Mouse (Mus musculus) liver, embryonic 14.5 days (tissue): ENCODE data around the gene Ralgapa1. TPM values are rescaled to one million over a fixed set of nuclear protein-coding genes. Genes with fewer than 3 reads are reported as not detected.
"Not testable (repeated sequence)": the region's sequence is repeated elsewhere in the genome, so short reads cannot be mapped to it uniquely, and the experiment has no call there.

Experiments
- ATAC-seq: fragments of 200-750 bp; cut with Nextera tagmentation; 2 replicates; pipeline ENCODE4 v1.8.0; 2017; ENCODE audit warnings: moderate number of reproducible peaks, mild to moderate bottlenecking, moderate library complexity; ENCODE audit not compliant: insufficient read depth
- DNase-seq, 3 experiments: peaks; one replicate each; pipeline ENCODE4 v3.0.0-alpha.2; 2012 to 2013; ENCODE audit warnings: low read depth in 3 of 3, low spot score in 3 of 3
- H3K27ac ChIP-seq: fragments of 300-500 bp; sonication (generic); 2 replicates; pipeline ENCODE4 v1.5.1; 2014; ENCODE audit warnings: moderate library complexity, mild to moderate bottlenecking, control low read depth, inconsistent platforms
- H3K27me3 ChIP-seq: fragments of 300-500 bp; sonication (generic); 2 replicates; pipeline ENCODE4 v1.6.1; 2014; ENCODE audit warnings: mild to moderate bottlenecking, low read length, moderate library complexity; ENCODE audit not compliant: control insufficient read depth, insufficient read depth
- H3K36me3 ChIP-seq: fragments of 300-500 bp; sonication (generic); replicated peaks from 2 replicates; pipeline ENCODE4 v1.6.1; 2014; ENCODE audit warnings: low read depth; ENCODE audit not compliant: control insufficient read depth, insufficient read depth
- H3K4me1 ChIP-seq, 2 experiments: fragments of 200-500 bp in 1 of 2; fragments of 300-500 bp in 1 of 2; sonication (generic) in 1 of 2; replicated peaks; 2 replicates each; pipeline ENCODE4 v1.6.1; 2012 to 2014; ENCODE audit warnings: antibody characterized with exemption in 1 of 2, inconsistent platforms in 1 of 2, low read length in 1 of 2; ENCODE audit not compliant: control insufficient read depth in 2 of 2, insufficient read depth in 2 of 2
- H3K4me2 ChIP-seq: fragments of 300-500 bp; sonication (generic); 2 replicates; pipeline ENCODE4 v1.6.1; 2014; ENCODE audit warnings: low read depth, mild to moderate bottlenecking, control low read depth, moderate library complexity
- H3K4me3 ChIP-seq, 2 experiments: fragments of 200-500 bp in 1 of 2; fragments of 300-500 bp in 1 of 2; sonication (generic) in 1 of 2; 2 replicates each; pipeline ENCODE4 v1.5.1; 2012 to 2014; ENCODE audit warnings: low read depth in 2 of 2, low read length in 2 of 2, mild to moderate bottlenecking in 2 of 2, control low read depth in 1 of 2, inconsistent platforms in 1 of 2, moderate library complexity in 1 of 2; ENCODE audit not compliant: insufficient read depth in 1 of 2
- H3K9ac ChIP-seq: fragments of 300-500 bp; sonication (generic); replicated peaks from 2 replicates; pipeline ENCODE4 v1.6.1; 2014; ENCODE audit warnings: mild to moderate bottlenecking, control low read depth, moderate library complexity
- H3K9me3 ChIP-seq: fragments of 300-500 bp; sonication (generic); 2 replicates; pipeline ENCODE4 v1.6.1; 2016; ENCODE audit warnings: low read length, mixed read lengths; ENCODE audit not compliant: control insufficient read depth
- CTCF ChIP-seq: IDR thresholded peaks from 2 replicates; pipeline ENCODE4 v1.5.1; 2016; ENCODE audit warnings: antibody characterized with exemption, low read depth, control low read depth
- EP300 ChIP-seq: IDR thresholded peaks from 2 replicates; pipeline ENCODE4 v1.6.1; 2016; ENCODE audit warnings: antibody characterized with exemption, low read depth
- WGBS: fragments of 180-500 bp; shearing (Covaris S2); extraction: QIAGEN DNeasy Blood & Tissue Kit; methylation state at CpG from one replicate; pipeline ENCODE4 v1.1.7; 2014; ENCODE audit not compliant: insufficient replicate concordance; 5-methylcytosine and 5-hydroxymethylcytosine counted together
- polyA plus RNA-seq, 2 experiments: library from polyadenylated mRNA; depleted of rRNA in 1 of 2; stranded (reverse) in 1 of 2; unstranded in 1 of 2; fragments of >200 nt; fragmentation: Nextera tagmentation in 1 of 2; extraction: Ambion mirVana in 1 of 2; gene quantifications; 2 replicates each; pipeline versions ENCODE4 v1.2.1 to v1.2.3; 2012 to 2014

The Ralgapa1 gene
- polyA plus RNA-seq, 2 experiments: 4.3 to 8.8 TPM

DNA sequence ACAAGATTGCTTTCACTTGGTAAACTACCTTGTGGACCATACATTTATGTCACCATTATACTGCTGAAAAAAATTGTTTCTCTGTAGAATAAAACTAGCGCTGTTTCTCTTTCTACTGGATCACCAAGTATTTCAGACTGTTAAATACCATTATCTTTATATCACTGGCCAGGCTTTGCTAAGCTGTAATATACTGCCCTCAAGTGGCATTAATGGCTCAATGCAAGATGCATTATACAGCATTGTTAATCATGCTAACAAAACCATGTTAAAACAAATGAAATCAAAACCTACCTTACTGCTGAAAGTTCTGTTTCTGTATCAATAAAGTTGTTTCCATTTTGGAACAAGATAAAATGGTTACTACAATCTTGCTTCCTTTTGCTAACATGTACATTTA lies 100.6 kb downstream of the Ralgapa1 start:
- no peaks in the 10 kb centered on the region for H3K27me3 ChIP-seq
- no peak overlapping the region for H3K4me3 ChIP-seq
- DNase-seq (peak in 2 of 3 experiments; percentile 1 to 4), ATAC-seq (no peak)
- no peaks in the 10 kb centered on the region for H3K4me1 ChIP-seq
- WGBS: 67% methylated on average over 1 of the region's 1 CpGs
- H3K27ac ChIP-seq: no peak overlapping the region
- H3K36me3 ChIP-seq: peaks cover 6% of the 10 kb centered on the region; the same call in 1 of the 2 replicates
- H3K4me2 ChIP-seq: no peak overlapping the region
- H3K9me3 ChIP-seq: no peaks in the 10 kb centered on the region
- no peak overlapping the region for H3K9ac ChIP-seq
- TF ChIP-seq CTCF (peak; percentile 58; the same call in 1 of the 2 replicates), EP300 (no peak)

DNA sequence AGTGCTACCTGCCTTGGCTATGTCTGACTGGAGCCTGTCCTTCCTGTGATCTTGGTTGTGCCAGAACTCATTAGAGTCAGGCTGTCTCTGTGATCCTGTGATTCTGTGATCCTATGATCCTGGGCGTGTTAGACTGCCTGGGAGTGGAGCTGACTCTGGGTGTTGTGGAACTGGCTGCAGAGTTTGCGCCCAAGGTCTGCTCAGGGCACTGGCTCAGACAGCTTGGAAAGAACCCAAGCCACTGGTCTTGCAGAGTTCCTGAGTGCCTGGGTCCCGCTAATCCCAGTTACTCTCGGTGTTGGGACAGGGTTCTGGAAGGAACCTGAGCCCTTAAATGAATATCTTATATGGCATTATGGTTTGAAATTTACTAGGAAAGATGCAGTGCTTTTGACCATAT lies 115.1 kb downstream of the Ralgapa1 start:
- DNase-seq (no peak), ATAC-seq (no peak)
- H3K4me2 ChIP-seq: no peak overlapping the region
- H3K36me3 ChIP-seq: peaks cover 6% of the 10 kb centered on the region
- no peaks in the 10 kb centered on the region for H3K27me3 ChIP-seq
- H3K4me1 ChIP-seq: no peaks in the 10 kb centered on the region
- WGBS: 76% methylated on average over 4 of the region's 4 CpGs
- H3K9ac ChIP-seq: no peak overlapping the region
- no peak overlapping the region for H3K27ac ChIP-seq
- no peak overlapping the region for H3K4me3 ChIP-seq
- TF ChIP-seq CTCF: no peak
- no peak for TF ChIP-seq EP300
- H3K9me3 ChIP-seq: no peaks in the 10 kb centered on the region

DNA sequence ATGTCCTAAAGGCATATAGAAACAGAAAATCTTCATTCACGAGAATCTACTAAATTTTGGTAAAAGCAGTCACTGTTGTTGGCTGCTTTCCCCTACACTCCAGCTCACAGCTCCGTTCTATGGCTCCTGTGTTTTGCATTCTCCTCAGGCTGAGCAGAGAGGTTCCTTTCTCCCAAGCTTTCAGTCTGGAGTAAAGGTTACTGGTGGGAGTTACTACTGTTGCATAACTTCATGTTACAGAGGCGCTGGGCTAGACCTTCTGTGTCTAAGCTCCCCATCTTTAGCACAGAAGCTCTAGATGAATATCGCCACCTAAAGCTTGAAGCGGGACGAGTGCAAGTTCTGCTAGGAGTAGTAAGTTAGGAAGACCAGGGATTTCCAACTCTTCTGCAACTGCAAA lies 154.3 kb downstream of the Ralgapa1 start:
- 74% methylated on average over 6 of the region's 6 CpGs for WGBS
- Histone ChIP-seq H3K36me3 (no peaks in the 10 kb centered on the region), H3K27me3 (no peaks in the 10 kb centered on the region), H3K4me1 (no peaks in the 10 kb centered on the region), H3K9ac (no peak overlapping the region), H3K27ac (no peak overlapping the region), H3K4me3 (no peak overlapping the region), H3K4me2 (no peak overlapping the region), H3K9me3 (no peaks in the 10 kb centered on the region)
- no peak for ATAC-seq
- no peak for DNase-seq
- TF ChIP-seq EP300: no peak
- TF ChIP-seq CTCF: no peak

DNA sequence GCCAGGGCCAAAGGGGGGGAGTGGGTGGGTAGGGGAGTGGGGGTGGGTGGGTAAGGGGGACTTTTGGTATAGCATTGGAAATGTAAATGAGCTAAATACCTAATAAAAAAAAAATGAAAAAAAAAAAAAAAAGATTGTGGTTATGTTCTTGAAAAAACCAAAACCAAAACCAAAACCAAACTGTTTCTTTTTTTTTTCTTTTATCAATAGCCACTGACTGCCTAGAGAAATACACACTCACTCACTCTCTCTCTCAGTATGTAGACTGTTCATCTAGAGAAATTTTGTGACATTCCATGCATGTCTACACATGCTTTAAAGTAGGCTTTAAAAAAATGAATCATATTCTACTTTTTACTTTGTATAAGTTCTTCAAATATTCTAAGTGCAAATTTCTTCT lies 157.8 kb downstream of the Ralgapa1 start:
- H3K4me2 ChIP-seq, ATAC-seq, H3K4me1 ChIP-seq, H3K9ac ChIP-seq, H3K27ac ChIP-seq, H3K4me3 ChIP-seq, H3K36me3 ChIP-seq, H3K27me3 ChIP-seq, H3K9me3 ChIP-seq, DNase-seq: not testable (repeated sequence)

DNA sequence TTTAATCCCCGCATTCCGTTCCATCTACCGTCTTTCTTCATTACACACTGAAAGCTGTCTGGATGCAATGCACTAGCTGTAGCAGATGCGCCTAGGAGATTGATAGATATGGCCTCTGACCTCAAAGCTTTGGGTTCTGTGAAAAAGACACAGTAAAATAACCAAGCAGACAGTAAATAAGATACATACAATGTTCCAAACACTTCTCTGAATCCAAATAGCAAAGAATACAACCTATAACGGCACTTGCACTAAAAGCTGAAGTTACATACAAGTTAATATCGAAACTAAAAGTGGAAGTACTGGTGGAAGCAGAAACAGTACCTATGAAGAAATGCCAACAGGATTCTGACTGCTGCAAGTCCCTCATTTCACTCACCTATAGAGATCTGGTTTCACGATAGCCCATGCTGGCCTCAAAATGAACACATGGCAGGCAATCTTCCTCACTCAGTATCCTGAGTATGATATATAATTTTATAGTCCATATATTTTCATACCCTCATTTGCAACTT lies 172.9 kb downstream of the Ralgapa1 start:
- Histone ChIP-seq H3K4me2 (no peak overlapping the region), H3K4me3 (no peak overlapping the region), H3K9me3 (no peaks in the 10 kb centered on the region), H3K36me3 (no peaks in the 10 kb centered on the region), H3K9ac (no peak overlapping the region), H3K27ac (no peak overlapping the region), H3K4me1 (no peaks in the 10 kb centered on the region), H3K27me3 (no peaks in the 10 kb centered on the region)
- no peak for DNase-seq
- 76% methylated on average over 7 of the region's 7 CpGs for WGBS
- ATAC-seq: no peak
- TF ChIP-seq EP300 (no peak), CTCF (no peak)

DNA sequence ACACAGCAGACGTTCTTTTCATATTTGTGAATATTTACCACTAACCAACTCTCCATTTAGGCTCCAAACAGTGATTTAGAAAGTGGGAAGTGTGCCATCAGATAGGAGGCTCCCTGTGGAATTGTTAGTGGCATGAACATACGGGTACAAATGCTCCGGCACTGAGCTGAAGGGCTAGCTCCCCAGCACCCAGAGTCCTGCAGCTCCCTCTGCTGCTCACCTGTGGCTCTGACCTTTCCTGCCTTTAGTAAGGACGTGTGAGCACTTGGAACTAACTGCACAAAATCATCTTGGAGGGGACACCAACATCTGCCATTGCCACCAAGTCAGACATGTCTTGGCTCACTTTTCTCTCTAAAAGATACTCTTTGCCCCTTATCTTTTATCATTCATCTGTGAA lies 194.3 kb downstream of the Ralgapa1 start:
- TF ChIP-seq EP300: no peak
- TF ChIP-seq CTCF: peak; percentile 72
- ATAC-seq: no peak
- no peaks in the 10 kb centered on the region for H3K27me3 ChIP-seq
- no peaks in the 10 kb centered on the region for H3K9me3 ChIP-seq
- no peaks in the 10 kb centered on the region for H3K36me3 ChIP-seq
- no peak overlapping the region for H3K9ac ChIP-seq
- no peak overlapping the region for H3K4me2 ChIP-seq
- H3K4me1 ChIP-seq: peaks cover 0 to 15% of the 10 kb centered on the region in 2 experiments; a peak in 3 of 4 replicates
- DNase-seq: no peak
- no peak overlapping the region for H3K27ac ChIP-seq
- WGBS: 56% methylated on average over 4 of the region's 4 CpGs
- no peak overlapping the region for H3K4me3 ChIP-seq
